Mouse (Mus musculus) intestine, embryonic 14.5 days (tissue): ENCODE data around the gene Dna2. TPM values are rescaled to one million over a fixed set of nuclear protein-coding genes. Genes with fewer than 3 reads are reported as not detected.
"Not testable (repeated sequence)": the region's sequence is repeated elsewhere in the genome, so short reads cannot be mapped to it uniquely, and the experiment has no call there.

Experiments
- ATAC-seq: fragments of 200-750 bp; cut with Nextera tagmentation; replicated peaks from 2 replicates; pipeline ENCODE4 v1.8.0; 2017; ENCODE audit warnings: low read depth, moderate number of reproducible peaks, moderate TSS enrichment, moderate library complexity; ENCODE audit not compliant: low FRiP score, low TSS enrichment
- DNase-seq: peaks from one replicate; pipeline ENCODE4 v3.0.0-alpha.2; 2018; ENCODE audit warnings: low spot score
- H3K27ac ChIP-seq: fragments of 300-500 bp; sonication (generic); 2 replicates; pipeline ENCODE4 v1.5.1; 2014; ENCODE audit warnings: low read depth, mild to moderate bottlenecking, control low read depth
- H3K27me3 ChIP-seq: fragments of 300-500 bp; sonication (generic); replicated peaks from 2 replicates; pipeline ENCODE4 v1.6.1; 2014; ENCODE audit warnings: low read length, control low read depth; ENCODE audit not compliant: control insufficient read depth, insufficient read depth
- H3K36me3 ChIP-seq: fragments of 300-500 bp; sonication (generic); 2 replicates; pipeline ENCODE4 v1.6.1; 2014; ENCODE audit warnings: low read length, control low read depth; ENCODE audit not compliant: control insufficient read depth, insufficient read depth
- H3K4me1 ChIP-seq: fragments of 300-500 bp; sonication (generic); replicated peaks from 2 replicates; pipeline ENCODE4 v1.6.1; 2014; ENCODE audit warnings: low read length, control low read depth, mixed read lengths; ENCODE audit not compliant: control insufficient read depth, insufficient read depth
- H3K4me2 ChIP-seq: fragments of 300-500 bp; sonication (generic); 2 replicates; pipeline ENCODE4 v1.6.1; 2014; ENCODE audit warnings: low read length
- H3K4me3 ChIP-seq: fragments of 300-500 bp; sonication (generic); 2 replicates; pipeline ENCODE4 v1.5.1; 2014; ENCODE audit warnings: low read depth, low read length, control low read depth, mixed read lengths
- H3K9ac ChIP-seq: fragments of 300-500 bp; sonication (generic); 2 replicates; pipeline ENCODE4 v1.6.1; 2014; ENCODE audit warnings: mild to moderate bottlenecking, low read length
- H3K9me3 ChIP-seq: fragments of 300-500 bp; sonication (generic); 2 replicates; pipeline ENCODE4 v1.6.1; 2016; ENCODE audit warnings: low read length, control low read depth; ENCODE audit not compliant: control insufficient read depth
- WGBS: fragments of 180-500 bp; shearing (Covaris S2); extraction: QIAGEN DNeasy Blood & Tissue Kit; methylation state at CpG from one replicate; pipeline ENCODE4 v1.1.7; 2014; 5-methylcytosine and 5-hydroxymethylcytosine counted together
- polyA plus RNA-seq: library from polyadenylated mRNA; unstranded; fragments of >200 nt; fragmentation: Nextera tagmentation; extraction: Ambion mirVana; gene quantifications from 2 replicates; pipeline ENCODE4 v1.2.1, GENCODE M21; 2014

Dna2 gene
- 19.6 and 21.7 TPM in 2 replicates for polyA plus RNA-seq

DNA sequence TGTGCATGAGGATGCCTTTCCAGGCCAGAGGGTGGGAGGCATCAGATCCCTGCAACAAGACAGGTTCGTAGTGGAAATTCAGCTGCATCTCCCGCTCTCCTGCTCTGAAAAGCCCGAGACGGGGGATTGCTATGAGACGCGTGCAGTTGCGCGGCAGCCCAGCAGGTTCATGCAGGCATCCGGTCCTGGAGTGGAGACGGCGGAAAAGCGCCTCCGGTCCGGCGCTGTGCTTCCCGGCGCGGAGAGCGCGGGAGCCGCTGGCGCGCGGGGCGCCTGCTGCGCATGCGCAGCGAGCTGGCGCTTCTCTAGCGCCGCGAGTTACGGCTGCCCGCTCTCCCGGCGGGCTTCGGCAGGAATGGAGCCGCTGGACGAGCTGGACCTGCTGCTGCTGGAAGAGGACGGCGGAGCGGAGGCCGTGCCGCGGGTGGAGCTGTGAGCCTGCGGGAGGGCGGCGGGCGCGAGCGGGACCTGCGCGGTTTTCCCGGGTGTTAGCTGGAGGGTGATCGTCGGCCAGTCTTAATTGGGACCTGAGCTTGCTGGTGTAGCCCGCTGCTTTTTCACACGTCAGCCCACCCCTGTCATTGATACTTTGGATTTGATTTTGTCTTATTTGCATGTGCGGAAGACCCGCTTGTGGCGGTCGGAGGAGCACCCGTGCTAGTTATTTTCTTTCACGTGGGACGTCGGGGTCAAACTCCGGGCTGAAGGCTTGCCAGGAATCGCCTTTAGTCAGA lies at the start of gene Dna2:
Dna2 (plus strand) TSS at position 289 of the 734 bp plus-strand sequence.
- Histone ChIP-seq H3K4me3 (peak within 1 kb of the TSS; percentile 69), H3K27me3 (no peaks in the 10 kb centered on the region), H3K27ac (peak within 1 kb of the TSS; percentile 77), H3K36me3 (peaks cover 34% of the 10 kb centered on the region), H3K4me2 (peak within 1 kb of the TSS; percentile 75), H3K4me1 (0 out of 2 replicates have a peak, but pooled peaks cover 3% of the 10 kb centered on the region), H3K9me3 (no peaks in the 10 kb centered on the region), H3K9ac (peak within 1 kb of the TSS; percentile 69)
- WGBS: under 1% methylated on average over 61 of the region's 68 CpGs
- ATAC-seq (peak; percentile 86), DNase-seq (peak; percentile 91)

DNA sequence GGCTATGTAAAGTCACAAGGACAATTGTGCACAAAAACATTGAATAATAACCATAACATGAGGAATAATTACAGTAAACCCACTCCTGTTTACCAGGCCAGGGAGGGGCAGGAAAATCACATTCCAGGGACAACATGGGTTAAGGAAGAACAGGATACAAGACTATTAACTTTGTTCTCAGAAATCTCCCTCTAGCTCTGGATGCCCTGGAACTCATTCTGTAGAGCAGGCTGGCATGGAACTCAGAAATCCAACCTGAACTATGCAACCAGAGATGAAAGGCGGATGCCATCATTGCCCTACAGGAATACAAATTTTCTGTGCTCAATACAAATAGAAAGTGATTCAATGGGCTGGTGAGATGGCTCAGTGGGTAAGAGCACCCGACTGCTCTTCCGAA lies 49.4 kb upstream of the Dna2 start:
- no peak overlapping the region for H3K27ac ChIP-seq
- no peaks in the 10 kb centered on the region for H3K4me1 ChIP-seq
- no peak for ATAC-seq
- no peak for DNase-seq
- H3K27me3 ChIP-seq: no peaks in the 10 kb centered on the region
- no peak overlapping the region for H3K4me3 ChIP-seq
- H3K4me2 ChIP-seq: no peak overlapping the region
- WGBS: 89% methylated on average over 3 of the region's 3 CpGs
- H3K9ac ChIP-seq: no peak overlapping the region
- no peaks in the 10 kb centered on the region for H3K36me3 ChIP-seq
- H3K9me3 ChIP-seq: no peaks in the 10 kb centered on the region

DNA sequence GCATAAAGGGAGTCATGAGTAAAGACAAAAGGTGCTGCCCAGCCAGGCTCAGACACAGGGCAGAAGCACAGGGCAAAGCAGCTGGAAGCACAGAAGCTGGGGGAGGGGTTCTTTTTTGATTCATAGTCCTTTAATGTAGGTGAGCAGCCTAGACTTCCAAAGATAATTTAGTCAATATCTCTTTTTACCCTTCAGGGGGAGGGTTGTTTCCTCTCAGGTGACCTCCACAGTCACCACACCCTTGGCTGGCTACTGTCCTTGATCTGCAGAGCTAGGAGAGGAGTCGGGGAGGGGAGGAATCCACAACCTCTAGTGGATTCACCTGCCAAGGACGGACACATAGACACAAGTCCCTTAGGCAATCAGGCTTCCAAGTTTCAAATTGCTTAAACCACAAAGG lies 48.8 kb upstream of the Dna2 start:
- no peaks in the 10 kb centered on the region for H3K27me3 ChIP-seq

DNA sequence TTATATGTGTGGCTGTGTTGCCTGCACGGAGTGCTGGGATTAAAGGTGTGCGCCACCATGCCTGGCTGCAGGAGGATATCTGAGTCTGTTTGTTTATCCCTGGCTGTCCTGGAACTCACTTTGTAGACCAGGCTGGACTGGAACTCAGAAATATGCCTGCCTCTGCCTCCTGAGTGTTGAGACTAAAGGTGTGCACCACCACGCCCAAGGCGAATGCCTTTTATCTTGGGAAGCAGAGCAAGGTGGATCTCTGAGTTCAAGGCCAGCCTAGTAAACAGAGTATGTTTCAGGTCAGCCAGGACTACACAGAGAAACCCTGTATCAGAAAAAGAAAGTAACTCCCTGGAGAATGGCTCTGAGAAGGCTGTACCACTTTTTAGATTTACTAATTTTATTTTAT lies 46.7 kb upstream of the Dna2 start:
- no peaks in the 10 kb centered on the region for H3K27me3 ChIP-seq
- 93% methylated on average over 4 of the region's 4 CpGs for WGBS
- no peak for DNase-seq

More for the DNA sequence above, 48.8 kb upstream of the Dna2 start:
- DNase-seq (no peak), ATAC-seq (no peak)
- Histone ChIP-seq H3K9ac (no peak overlapping the region), H3K4me3 (no peak overlapping the region), H3K36me3 (no peaks in the 10 kb centered on the region), H3K27ac (no peak overlapping the region), H3K4me2 (no peak overlapping the region), H3K9me3 (no peaks in the 10 kb centered on the region), H3K4me1 (no peaks in the 10 kb centered on the region)
- WGBS: 82% methylated on average over 2 of the region's 2 CpGs

DNA sequence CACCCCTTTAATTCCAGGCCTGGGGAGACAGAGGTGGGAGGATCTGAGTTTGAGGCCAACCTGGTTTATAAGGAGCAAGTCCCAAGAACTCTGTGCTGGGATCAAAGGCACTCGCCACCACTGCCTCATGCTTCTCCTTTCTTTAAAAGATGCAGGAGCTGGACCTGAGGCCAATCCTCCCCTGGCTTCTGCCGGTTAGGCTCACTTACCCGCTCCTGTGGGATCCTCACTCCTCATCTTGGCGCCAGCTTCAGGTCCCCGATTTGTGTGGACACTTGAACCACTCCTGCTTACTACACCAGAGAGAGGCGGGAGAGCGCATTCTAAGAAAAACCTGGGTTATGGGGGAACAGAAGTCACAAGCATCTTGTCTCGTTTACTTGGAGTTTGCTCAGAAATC lies 45.0 kb upstream of the Dna2 start:
- no peaks in the 10 kb centered on the region for H3K36me3 ChIP-seq
- H3K4me3 ChIP-seq: no peak overlapping the region
- no peaks in the 10 kb centered on the region for H3K4me1 ChIP-seq
- H3K27me3 ChIP-seq: no peaks in the 10 kb centered on the region
- DNase-seq (no peak), ATAC-seq (no peak)
- no peaks in the 10 kb centered on the region for H3K9me3 ChIP-seq
- no peak overlapping the region for H3K9ac ChIP-seq
- no peak overlapping the region for H3K27ac ChIP-seq
- 40% methylated on average over 8 of the region's 8 CpGs for WGBS
- no peak overlapping the region for H3K4me2 ChIP-seq

More for the DNA sequence above, 46.7 kb upstream of the Dna2 start:
- no peaks in the 10 kb centered on the region for H3K4me1 ChIP-seq
- ATAC-seq: no peak
- H3K9me3 ChIP-seq: no peaks in the 10 kb centered on the region
- H3K9ac ChIP-seq: no peak overlapping the region
- no peak overlapping the region for H3K27ac ChIP-seq
- H3K36me3 ChIP-seq: no peaks in the 10 kb centered on the region
- H3K4me3 ChIP-seq: no peak overlapping the region
- H3K4me2 ChIP-seq: no peak overlapping the region

DNA sequence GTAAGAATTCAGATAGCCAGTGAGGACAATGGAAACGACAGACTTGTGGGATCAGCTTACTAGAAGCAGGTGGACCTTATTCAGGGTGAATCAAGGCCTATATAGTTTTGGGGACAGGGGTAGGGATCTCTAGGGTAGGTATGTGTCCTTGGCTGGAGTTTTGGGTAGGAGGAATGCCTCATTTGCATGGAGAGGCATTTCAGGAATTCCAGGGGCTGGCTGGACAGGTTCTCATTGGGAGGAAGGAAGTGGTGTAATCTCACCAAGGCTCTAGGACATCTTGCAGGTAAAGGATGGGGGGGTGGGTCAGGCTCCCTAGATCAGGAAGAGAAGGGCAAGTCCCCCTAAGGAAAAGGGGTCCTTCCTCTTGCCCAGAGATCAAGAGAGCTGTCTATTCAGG lies 44.0 kb upstream of the Dna2 start:
- Histone ChIP-seq H3K9ac (no peak overlapping the region), H3K27ac (no peak overlapping the region), H3K9me3 (no peaks in the 10 kb centered on the region), H3K4me2 (no peak overlapping the region), H3K4me3 (no peak overlapping the region), H3K36me3 (no peaks in the 10 kb centered on the region), H3K4me1 (no peaks in the 10 kb centered on the region), H3K27me3 (no peaks in the 10 kb centered on the region)
- DNase-seq (no peak), ATAC-seq (no peak)
- WGBS: 48% methylated on average over 1 of the region's 1 CpGs

DNA sequence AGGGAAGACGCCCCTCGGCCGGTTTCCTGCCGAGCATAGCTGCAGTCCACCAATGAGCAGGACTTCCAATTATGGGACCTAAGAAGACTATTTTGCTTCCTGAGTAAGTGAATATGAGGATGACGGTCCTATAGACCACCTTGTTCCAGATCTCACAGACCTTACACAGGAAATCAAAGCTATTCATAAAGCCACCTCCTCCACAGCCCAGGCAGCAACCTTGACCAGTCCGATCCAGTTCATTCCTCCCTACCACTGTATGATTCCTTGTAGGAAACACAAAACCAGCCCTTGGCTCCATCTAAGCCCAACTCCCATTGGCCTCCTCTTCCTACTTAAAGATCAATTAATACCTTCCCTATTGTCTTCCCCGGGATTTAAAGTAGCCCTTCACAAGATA lies 40.5 kb upstream of the Dna2 start:
- 90% methylated on average over 7 of the region's 7 CpGs for WGBS
- H3K36me3 ChIP-seq: no peaks in the 10 kb centered on the region
- H3K4me3 ChIP-seq: no peak overlapping the region
- no peak overlapping the region for H3K27ac ChIP-seq
- ATAC-seq (no peak), DNase-seq (no peak)
- no peaks in the 10 kb centered on the region for H3K9me3 ChIP-seq
- H3K4me2 ChIP-seq: no peak overlapping the region
- no peaks in the 10 kb centered on the region for H3K27me3 ChIP-seq
- H3K9ac ChIP-seq: no peak overlapping the region
- no peaks in the 10 kb centered on the region for H3K4me1 ChIP-seq

DNA sequence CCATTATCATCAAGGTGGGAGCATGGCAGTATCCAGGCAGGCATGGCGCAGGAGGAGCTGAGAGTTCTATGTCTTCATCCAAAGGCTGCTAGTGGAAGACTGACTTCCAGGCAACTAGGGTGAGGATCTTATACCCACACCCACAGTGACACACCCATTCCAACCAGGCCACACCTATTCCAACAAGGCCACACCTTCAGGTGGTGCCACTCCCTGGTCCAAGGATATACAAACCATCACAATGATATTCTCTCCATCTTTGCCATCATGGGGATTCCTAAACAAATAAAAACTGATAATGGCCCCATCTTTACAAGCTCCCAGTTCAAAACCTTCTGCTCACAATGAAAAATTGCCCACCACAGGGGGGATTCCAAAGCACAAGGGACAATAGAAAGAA lies 37.9 kb upstream of the Dna2 start, which contains the start of gene Tet1:
Tet1 (minus strand) TSS at position 101 of the 400 bp plus-strand sequence.
- not testable (repeated sequence) for ATAC-seq, DNase-seq, H3K9ac ChIP-seq, H3K4me2 ChIP-seq, H3K36me3 ChIP-seq, H3K9me3 ChIP-seq, H3K27me3 ChIP-seq, H3K4me1 ChIP-seq, H3K4me3 ChIP-seq, H3K27ac ChIP-seq
- WGBS: no CpG with 5 or more reads among the region's 1 CpGs

DNA sequence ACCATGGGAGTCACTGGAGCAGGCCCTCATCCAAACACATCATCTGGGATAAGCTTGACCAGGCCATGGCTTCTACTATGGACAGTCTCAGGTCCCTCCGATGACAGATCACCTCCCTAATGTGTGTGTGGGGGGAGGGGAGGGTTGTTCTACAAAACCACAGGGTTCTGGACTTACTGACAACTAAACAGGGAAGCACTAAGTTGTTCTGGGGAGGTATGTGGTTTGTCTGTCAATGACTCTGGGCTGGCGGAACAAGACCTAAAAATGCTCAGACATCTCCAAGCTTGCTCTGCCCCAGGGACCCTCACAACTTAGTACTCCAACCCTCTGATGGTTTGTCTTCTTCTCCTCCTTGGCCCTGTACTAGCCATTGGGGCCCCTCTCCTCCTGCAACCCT lies 35.7 kb upstream of the Dna2 start:
- H3K9me3 ChIP-seq: no peaks in the 10 kb centered on the region
- H3K4me2 ChIP-seq: no peak overlapping the region
- DNase-seq: no peak
- H3K4me3 ChIP-seq: no peak overlapping the region
- WGBS: 94% methylated on average over 2 of the region's 2 CpGs
- H3K36me3 ChIP-seq: no peaks in the 10 kb centered on the region
- ATAC-seq: no peak
- no peaks in the 10 kb centered on the region for H3K27me3 ChIP-seq
- H3K9ac ChIP-seq: no peak overlapping the region
- H3K27ac ChIP-seq: no peak overlapping the region
- no peaks in the 10 kb centered on the region for H3K4me1 ChIP-seq
